Mouse (Mus musculus) ES-E14 (cell line): ENCODE results near the gene Gli3.

ENCODE experiments used
- CHD2 ChIP-seq: IDR thresholded peaks from 2 replicates; pipeline ENCODE4 v1.6.1; 2014; ENCODE audit warnings: mild to moderate bottlenecking, low read depth, low read length, inconsistent platforms
- HCFC1 ChIP-seq: IDR thresholded peaks from 2 replicates; pipeline ENCODE4 v1.6.1; 2012; ENCODE audit warnings: low read length, inconsistent platforms, borderline replicate concordance; ENCODE audit not compliant: insufficient read depth
- MAFK ChIP-seq: IDR thresholded peaks from 2 replicates; pipeline ENCODE4 v1.6.1; 2014; ENCODE audit warnings: mild to moderate bottlenecking, low read depth, low read length, inconsistent platforms; ENCODE audit not compliant: insufficient read depth
- ZC3H11A ChIP-seq: IDR thresholded peaks from 2 replicates; pipeline ENCODE4 v1.6.1; 2012; ENCODE audit warnings: low read depth, mild to moderate bottlenecking, inconsistent platforms, low read length, borderline replicate concordance
- ZNF384 ChIP-seq: IDR thresholded peaks from 2 replicates; pipeline ENCODE4 v1.6.1; 2012; ENCODE audit warnings: low read depth, low read length, inconsistent platforms

- TF ChIP-seq CHD2 (no peak), ZNF384 (no peak), ZC3H11A (no peak), HCFC1 (no peak), MAFK (no peak)
Observed at GRCm38 (mm10) chr13:15660502-15660901, 197.5 kb downstream of the Gli3 start.
